Mouse (Mus musculus): ENCODE measurements at regions not wholly inside any gene's neighbourhood (a gene's known extent, or its start where the extent isn't known, plus 50 kb on each side); places are given as distances from the start of the nearest gene placed in this dataset.
"Not testable (repeated sequence)": the region's sequence is repeated elsewhere in the genome, so short reads cannot be mapped to it uniquely, and the experiment has no call there.

DNA sequence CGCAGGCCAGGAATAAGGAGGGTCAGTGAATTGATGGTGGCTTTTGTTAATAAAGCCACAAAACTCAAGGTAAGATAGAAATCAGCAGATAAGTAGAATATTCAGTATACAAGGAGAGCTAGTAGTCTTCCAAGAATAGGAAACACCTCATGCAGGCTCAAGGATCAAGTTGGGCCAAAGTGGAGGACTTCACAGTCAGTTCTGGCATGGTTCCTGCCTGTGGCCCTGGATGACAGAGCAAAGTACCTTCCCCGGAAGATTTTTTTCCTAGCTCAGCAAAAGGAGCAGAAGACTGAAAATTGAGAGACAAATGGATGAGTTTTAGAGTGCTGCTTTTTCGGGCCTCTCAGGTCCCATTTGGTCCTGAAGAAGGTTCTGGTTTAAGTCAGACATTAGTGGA, 420.9 kb upstream of the Htr2a start:
- no peak for DNase-seq

GRCm38 (mm10) chr14:74222093-74222492, 418.5 kb upstream of the Htr2a start:
- DNase-seq: no peak

GRCm38 (mm10) chr14:74229560-74230187, 411.0 kb upstream of the Htr2a start:
- no peak for DNase-seq

DNA sequence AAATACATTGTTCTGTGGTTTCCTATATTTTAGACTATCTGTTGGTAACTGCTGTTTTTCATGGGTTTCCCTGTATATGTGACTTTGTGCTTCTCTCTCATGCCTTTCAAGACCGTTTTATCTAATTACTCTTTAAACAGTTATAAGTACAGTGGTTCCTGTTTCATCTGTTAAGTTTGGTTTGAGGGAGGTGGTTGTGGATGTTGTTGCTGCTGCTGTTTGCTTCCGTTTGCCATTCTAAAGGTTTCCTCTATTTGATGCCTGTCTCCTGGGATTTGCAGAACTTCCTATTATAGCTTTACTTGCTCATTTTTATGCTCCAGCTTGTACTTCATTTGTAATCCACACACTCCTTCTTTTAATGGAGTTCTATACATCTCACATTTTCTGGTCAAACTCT, 400.4 kb upstream of the Htr2a start:
- no peak for DNase-seq

- DNase-seq: no peak
Measured at GRCm38 (mm10) chr14:74249263-74249878, 391.3 kb upstream of the Htr2a start.

DNA sequence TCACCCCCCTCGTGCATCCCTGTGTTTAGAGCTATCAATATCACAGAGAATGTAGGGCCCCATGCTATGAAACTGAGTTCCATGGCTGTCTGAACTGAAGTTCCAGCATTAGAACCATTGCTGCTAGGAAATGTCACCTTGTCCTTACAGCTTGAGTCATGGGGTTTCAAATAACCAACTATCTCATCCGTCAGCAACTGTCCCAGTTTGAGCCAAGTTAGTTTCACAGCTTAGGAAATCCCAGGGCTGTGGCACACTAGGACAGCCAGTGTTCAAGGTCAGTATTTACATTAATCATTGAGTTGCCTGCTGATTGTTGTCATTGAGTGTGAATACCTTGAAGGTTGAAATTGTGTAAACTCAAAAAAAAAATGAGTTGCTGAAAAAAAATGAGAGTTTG, 390.6 kb upstream of the Htr2a start:
- no peak for DNase-seq

DNA sequence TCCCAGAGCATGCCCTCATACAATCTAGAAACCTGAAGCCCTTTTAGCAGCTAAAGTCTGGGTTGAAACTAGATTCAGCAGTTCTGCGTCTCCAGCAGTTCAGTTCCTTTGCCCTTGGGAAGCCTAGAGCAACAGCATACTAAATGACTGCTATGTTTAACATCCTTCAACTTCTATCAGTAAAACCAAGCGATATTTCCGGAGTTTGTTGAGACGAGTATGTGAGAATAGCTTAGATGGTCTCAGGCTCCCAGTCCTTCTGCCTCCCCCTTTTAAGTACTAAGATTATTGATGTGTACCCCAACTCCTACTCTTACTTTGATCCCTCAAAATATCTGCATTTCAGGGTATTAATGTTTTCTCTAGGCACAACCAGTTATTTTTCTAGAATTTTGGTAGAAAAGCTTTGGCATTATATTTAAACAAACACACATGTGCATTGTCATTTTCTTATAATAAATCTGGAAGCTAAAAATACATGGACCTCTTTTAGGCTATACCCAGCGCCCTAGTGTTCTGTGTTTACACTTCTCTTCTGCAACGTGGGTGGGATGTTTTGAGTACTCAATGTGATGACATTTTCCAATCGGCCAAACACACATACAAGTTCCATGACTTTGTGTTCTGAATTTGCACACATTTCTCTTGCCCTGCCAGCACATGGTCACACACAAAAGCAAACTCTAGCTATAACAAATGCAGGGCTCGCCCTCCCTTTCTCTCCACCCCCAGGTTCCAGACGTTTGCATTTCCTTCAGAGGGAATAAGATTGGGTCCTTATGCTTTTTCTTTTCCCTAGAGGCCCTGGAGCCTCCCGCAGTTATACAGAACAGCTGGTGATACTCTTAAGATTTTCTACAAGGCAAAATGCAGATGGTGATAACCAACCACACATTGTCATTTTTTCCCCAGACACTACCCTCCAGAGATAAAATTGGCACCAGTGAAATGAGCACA, 388.2 kb upstream of the Htr2a start:
- no peak for DNase-seq

DNA sequence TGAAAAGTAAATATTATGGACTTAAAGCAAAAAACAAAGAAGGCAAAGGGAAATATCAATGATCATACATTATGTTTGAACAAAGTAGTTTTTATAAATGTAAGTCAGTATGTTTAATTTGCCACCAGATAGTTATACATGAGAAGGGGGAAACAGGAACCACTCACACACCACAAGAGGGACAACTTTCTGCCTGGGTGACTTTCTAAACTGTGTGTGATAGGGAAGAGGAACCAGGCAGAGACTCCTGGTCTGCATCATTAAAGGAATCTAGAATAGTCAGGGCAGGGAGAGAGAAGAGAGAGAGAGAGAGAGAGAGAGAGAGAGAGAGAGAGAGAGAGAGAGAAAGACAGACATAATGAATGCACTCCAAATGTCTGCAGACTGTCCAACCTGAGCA, 385.6 kb upstream of the Htr2a start:
- DNase-seq: no peak

GRCm38 (mm10) chr14:74259437-74259836, 381.2 kb upstream of the Htr2a start:
- DNase-seq: no peak

DNA sequence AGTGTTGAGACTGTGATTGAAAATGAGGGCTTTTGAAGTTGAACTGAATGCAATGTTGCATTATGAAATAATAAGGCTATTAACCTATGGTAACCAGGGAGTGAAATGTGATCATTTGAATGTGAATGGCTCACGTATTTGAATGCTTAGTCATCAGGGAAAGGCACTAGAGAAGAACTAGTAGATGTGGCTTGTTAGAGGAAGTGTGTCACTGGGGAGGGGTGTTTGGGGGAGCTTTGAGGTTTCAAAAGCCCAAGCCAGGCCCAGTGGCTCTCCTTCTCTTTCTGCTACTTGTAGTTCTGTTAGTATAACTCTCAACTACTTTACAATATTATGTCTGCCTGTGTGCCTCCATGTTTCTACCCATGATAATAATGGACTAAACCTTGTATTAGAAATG, 373.6 kb upstream of the Htr2a start:
- DNase-seq: no peak

DNA sequence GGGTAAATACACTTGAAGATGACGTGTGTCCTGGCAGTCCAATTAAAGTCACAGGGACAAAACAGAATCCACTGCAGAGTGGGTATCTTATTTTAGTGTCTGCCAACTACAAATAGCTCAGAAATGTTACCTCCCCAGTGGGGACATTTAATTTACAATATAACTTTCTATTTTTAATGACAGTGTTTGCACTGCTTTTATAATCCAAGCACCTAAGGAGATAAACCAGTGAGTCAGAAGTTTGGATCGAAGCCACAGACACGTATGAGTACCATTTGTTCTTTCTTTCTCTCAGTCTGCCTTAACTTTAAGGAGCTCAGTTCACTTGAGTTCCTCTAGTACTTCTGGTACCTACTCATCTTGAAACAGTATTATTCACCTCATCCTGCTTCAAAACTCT, 346.1 kb upstream of the Htr2a start:
- no peak for DNase-seq

DNA sequence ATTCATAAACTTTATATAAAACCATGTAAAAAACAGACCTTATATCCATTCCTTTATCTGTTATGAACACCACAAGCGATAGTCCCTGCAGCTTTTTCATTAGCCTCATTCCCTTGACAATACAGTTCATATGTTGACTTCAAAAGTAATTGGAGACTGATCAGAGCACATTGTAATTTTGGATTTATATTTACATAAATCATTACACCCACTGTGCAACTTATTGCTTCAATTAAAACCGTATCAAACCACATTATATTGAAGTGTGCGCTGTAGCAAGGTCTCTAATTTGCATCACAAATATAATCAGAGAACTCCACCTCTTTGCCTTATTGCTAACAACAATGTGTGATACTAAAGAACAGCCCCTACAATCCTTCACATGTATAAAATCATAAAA, 336.2 kb upstream of the Htr2a start:
- DNase-seq: no peak

GRCm38 (mm10) chr14:74306717-74307307, 333.8 kb upstream of the Htr2a start:
- no peak for DNase-seq

DNA sequence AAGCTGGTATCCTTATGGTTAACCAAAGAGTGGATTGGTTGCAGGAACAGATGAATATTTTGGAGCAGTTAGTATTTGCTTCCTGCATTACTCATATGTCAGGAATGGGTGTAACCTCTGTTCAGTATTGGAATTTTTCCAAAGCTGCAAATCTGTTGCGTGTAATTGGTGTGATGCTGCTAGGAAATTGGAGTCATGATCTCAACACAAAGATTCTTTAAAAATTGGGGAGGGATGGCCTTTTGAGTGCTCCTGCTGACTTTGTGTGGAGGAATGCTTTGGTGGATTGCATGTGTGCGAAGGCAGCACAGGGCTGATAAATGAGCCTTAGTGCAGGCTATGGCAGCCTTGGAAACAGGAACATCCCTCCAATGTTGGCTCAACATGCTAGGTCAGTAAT, 331.2 kb upstream of the Htr2a start:
- DNase-seq: not testable (repeated sequence)

DNA sequence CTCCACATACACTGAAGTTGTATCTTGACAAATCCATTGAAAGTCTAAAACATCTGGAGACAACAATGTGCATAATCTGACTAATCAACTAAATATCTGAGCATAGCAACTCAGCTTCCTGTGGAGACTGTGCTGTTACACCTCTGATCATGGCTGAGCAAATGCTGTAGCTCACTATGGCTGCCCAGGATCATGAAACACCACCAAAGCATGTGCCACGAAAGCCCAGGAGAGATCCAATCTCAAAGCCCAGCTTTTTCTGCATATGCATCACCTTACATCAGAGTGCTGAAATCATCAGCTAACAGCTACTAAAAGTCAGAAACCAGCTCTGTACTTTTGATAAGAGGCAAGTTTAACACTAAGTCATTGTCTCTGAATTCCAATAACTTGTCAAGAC, 313.3 kb upstream of the Htr2a start:
- no peak for DNase-seq

DNA sequence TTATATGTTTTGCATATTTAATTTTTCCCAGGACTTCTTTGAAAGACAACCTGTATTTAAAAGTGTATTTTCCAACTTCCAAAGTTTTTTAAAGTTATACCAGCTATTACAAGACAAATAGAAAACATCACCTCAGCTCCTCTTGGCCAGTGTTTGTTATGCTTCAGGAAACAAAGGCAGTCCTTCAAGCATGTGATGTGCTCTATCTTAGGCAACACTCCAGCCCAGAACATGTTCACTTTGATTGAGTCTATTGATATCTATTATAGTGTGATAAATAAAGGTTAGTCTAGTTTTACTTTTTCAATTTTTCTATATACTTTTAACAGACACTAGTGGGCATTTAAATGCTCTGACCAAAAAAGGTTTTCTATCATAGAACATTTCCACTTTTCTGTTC, 289.9 kb upstream of the Htr2a start:
- DNase-seq: no peak

DNA sequence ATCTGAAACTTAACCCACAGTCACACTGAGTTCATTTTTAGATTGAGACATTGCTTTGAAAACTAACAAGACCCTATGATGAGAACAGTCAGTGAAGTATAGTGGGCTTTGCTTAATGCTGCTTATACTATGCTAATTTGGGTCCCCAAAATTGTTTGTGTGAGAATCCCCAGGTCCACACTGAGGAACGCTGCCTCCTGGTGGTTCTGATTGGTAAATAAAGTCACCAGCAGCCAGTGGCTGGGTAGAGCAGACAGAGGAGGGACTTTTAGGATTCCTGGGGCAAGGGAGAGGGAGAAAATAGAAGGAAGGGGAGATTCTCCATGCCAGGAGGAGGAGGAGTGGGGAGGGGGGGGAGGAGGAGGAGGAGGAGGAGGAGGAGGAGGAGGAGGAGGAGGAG, 288.4 kb upstream of the Htr2a start:
- DNase-seq: no peak

DNA sequence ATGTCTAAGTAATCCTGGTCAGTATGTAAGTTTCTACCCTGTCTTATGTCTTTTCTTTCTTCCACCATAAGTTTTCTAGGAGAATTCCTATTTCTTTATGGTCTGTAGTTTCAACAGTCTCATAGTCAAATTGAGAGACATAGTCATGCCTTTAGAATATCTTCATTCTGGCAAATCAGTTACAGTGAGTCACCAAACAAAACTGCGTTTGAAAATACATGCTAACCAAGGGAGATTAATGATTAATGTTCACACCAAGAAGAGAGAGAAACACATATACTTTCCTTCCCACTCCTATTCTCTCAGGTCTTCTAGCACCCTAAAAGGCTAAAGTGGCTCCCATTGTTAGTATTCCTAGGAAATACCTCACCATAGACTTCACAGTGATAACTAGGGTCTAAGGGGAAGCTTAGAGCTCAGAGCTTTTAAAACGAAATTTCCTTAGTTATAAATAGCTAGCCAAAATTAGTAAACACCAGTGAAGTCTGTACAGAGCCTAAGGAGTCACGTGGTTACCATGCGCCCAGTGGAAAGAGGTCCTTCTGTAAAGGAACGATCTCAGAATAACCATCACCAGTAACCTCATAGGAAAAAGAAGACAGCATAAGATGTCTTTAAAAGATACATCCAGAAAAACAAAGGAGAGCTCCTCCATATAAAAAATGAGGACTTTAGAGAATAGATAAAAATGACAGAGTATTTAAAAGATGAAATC, 281.8 kb upstream of the Htr2a start:
- DNase-seq: no peak

GRCm38 (mm10) chr14:74359663-74360552, 280.7 kb upstream of the Htr2a start:
- DNase-seq: no peak

GRCm38 (mm10) chr14:74384481-74384880, 256.2 kb upstream of the Htr2a start:
- DNase-seq: no peak

DNA sequence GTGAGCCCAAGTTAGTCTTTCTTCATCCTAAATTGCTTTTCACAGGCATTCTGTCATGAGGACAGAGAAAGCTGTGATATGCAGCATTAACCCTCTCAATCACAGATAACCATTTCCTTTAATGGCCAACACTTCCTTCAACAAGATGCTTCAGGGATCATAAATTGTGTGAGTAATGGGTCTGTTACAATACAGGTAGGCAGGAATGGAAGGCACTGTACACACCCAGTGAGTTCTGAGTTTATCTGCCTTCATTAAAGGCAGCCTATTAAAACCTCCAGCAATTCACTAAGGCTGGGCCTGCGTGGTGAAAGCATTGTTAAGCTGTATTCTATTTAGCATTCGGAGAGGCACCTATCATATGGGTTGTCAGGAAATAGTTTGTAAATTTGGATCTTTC, 248.2 kb upstream of the Htr2a start:
- DNase-seq: no peak

- no peak for DNase-seq
Measured at GRCm38 (mm10) chr14:74397202-74397601, 243.4 kb upstream of the Htr2a start.

Measured in cerebellum, adult 11 months (tissue).